ENCODE assay signal across 9 mouse cellular contexts in genomic region chrX:120291696-120292095, GRCm38 (mm10). TPM values are rescaled to one million over a fixed set of nuclear protein-coding genes. Genes with fewer than 3 reads are reported as not detected.
DNase-seq lines count a peak whose midpoint lies in the region; ATAC-seq and TF ChIP-seq lines count a peak whose summit lies in the region.
"Had no signal": no experiment of that assay in that cellular context is flagged by ENCODE, and none has a peak within 500 bp of the region (broad histone marks: within the 10 kb centered on the region; RNA-seq: fewer than 3 reads in every experiment).

No protein-coding gene starts in this region.

- H3K4me3 ChIP-seq in lung, postnatal 0 days (ENCODE audit: low read depth, low read length) = no peak overlapping the region
- H3K4me3 ChIP-seq in forebrain, embryonic 11.5 days (ENCODE audit: low read depth, low read length) = peak overlapping the region; percentile 35
- H3K4me3 ChIP-seq in liver, embryonic 11.5 days (ENCODE audit: low read depth, low read length) = no peak overlapping the region

- no peaks in the 10 kb centered on the region for H3K4me1 ChIP-seq in lung, postnatal 0 days (ENCODE audit: insufficient read depth, low read depth, low read length)
- no peaks in the 10 kb centered on the region for H3K4me1 ChIP-seq in forebrain, embryonic 11.5 days (replicated peaks; ENCODE audit: control insufficient read depth, insufficient read depth, low read length)
- no peaks in the 10 kb centered on the region for H3K4me1 ChIP-seq in liver, embryonic 11.5 days (replicated peaks; ENCODE audit: control insufficient read depth, insufficient read depth, low read length)

- no peak overlapping the region for H3K27ac ChIP-seq in lung, postnatal 0 days (ENCODE audit: low read length)
- no peak overlapping the region for H3K27ac ChIP-seq in forebrain, embryonic 11.5 days (ENCODE audit: low read depth, low read length)
- no peak overlapping the region for H3K27ac ChIP-seq in liver, embryonic 11.5 days (ENCODE audit: low read depth, low read length)

- no peaks in the 10 kb centered on the region for H3K27me3 ChIP-seq in lung, postnatal 0 days (replicated peaks; ENCODE audit: insufficient read depth, low read length)
- no peaks in the 10 kb centered on the region for H3K27me3 ChIP-seq in forebrain, embryonic 11.5 days (ENCODE audit: control insufficient read depth, insufficient read depth, low read length)
- peaks cover 36% of the 10 kb centered on the region for H3K27me3 ChIP-seq in liver, embryonic 11.5 days (replicated peaks; ENCODE audit: control insufficient read depth, insufficient read depth, low read length)

- TF ChIP-seq EP300 in lung, postnatal 0 days (IDR thresholded peaks at IDR 0.05) = no peak

- WGBS in lung, postnatal 0 days = 9% methylated on average over 13 of the region's 13 CpGs
- WGBS in forebrain, embryonic 11.5 days = 10% methylated on average over 13 of the region's 13 CpGs
- WGBS in liver, embryonic 11.5 days = 11% methylated on average over 13 of the region's 13 CpGs

- no peaks in the 10 kb centered on the region for H3K9me3 ChIP-seq in lung, postnatal 0 days (ENCODE audit: low read length)
- H3K9me3 ChIP-seq in forebrain, embryonic 11.5 days (ENCODE audit: control insufficient read depth, low read length) = no peaks in the 10 kb centered on the region
- no peaks in the 10 kb centered on the region for H3K9me3 ChIP-seq in liver, embryonic 11.5 days (ENCODE audit: control insufficient read depth, low read length)

- H3K36me3 ChIP-seq in lung, postnatal 0 days (ENCODE audit: insufficient read depth, low read length) = no peaks in the 10 kb centered on the region
- no peaks in the 10 kb centered on the region for H3K36me3 ChIP-seq in forebrain, embryonic 11.5 days (ENCODE audit: control insufficient read depth, insufficient read depth, low read length)
- H3K36me3 ChIP-seq in liver, embryonic 11.5 days (ENCODE audit: control insufficient read depth, insufficient read depth, low read length) = no peaks in the 10 kb centered on the region

- H3K9ac ChIP-seq in lung, postnatal 0 days (replicated peaks; ENCODE audit: low read depth) = no peak overlapping the region
- H3K9ac ChIP-seq in forebrain, embryonic 11.5 days (ENCODE audit: low read length) = no peak overlapping the region
- no peak overlapping the region for H3K9ac ChIP-seq in liver, embryonic 11.5 days (ENCODE audit: low read depth, low read length)

- intact Hi-C loops in left cerebral cortex, postnatal 25 days (cut with DNase I) = loop anchor here (5.0 kb wide), 1 partner anchor 1871 kb away; no protein-coding TSS in a partner anchor

- peak overlapping the region; percentile 51; the same call in 1 of the 2 replicates for H3K4me2 ChIP-seq in lung, postnatal 0 days (replicated peaks; ENCODE audit: low read depth, low read length)
- H3K4me2 ChIP-seq in forebrain, embryonic 11.5 days (ENCODE audit: low read depth, low read length, severe bottlenecking) = peak overlapping the region; percentile 70
- H3K4me2 ChIP-seq in liver, embryonic 11.5 days = no peak overlapping the region

- ATAC-seq in lung, postnatal 0 days = no peak
- ATAC-seq in forebrain, embryonic 11.5 days (replicated peaks; ENCODE audit: low FRiP score) = no peak
- ATAC-seq in liver, embryonic 11.5 days (replicated peaks; ENCODE audit: low FRiP score) = no peak
- ATAC-seq in inflammation-experienced regulatory T-cells, adult 6 months = no peak

- TF ChIP-seq CTCF in lung, postnatal 0 days (IDR thresholded peaks at IDR 0.05) = no peak

- DNase-seq in lung, postnatal 0 days (ENCODE audit: low spot score) = no peak
- DNase-seq in lung, postnatal 25 days (ENCODE audit: low spot score) = no peak
- peak; percentile 65 for DNase-seq in forebrain, embryonic 11.5 days (ENCODE audit: low spot score)
- peak; percentile 32 to 45 for DNase-seq in left cerebral cortex, postnatal 25 days (ENCODE audit: low spot score in 2 of 2)
- DNase-seq in retina, postnatal 1 day = peak; percentile 58
- no peak for DNase-seq in liver, embryonic 11.5 days (ENCODE audit: low spot score)
- no peak for DNase-seq in thymus, postnatal 10 days (ENCODE audit: low spot score in 2 of 2)

RNA-seq across cellular contexts. Expression of gene Pcdh11x, which starts 1.6 kb away (rescaled TPM):
- 0.30 and 0.37 TPM in 2 replicates for polyA plus RNA-seq in lung, postnatal 0 days (2015; fragmentation: Nextera tagmentation; extraction: Ambion mirVana)
- 3.8 and 5.7 TPM in 2 replicates for polyA plus RNA-seq in forebrain, embryonic 11.5 days (2014; fragmentation: Nextera tagmentation; extraction: Ambion mirVana)
- 10 to 100 TPM; 21.5 to 26.6 TPM for total RNA-seq in left cerebral cortex, postnatal 25 days (2021)
- polyA plus RNA-seq in liver, embryonic 11.5 days (2014; fragmentation: Nextera tagmentation; extraction: Ambion mirVana) = 1.6 and 1.8 TPM in 2 replicates
- polyA plus RNA-seq in inflammation-experienced regulatory T-cells, adult 6 months (2017; shearing (Covaris generic)) = not detected

RNA-seq across cellular contexts. Expression of gene H2afb3, which starts 21.2 kb away (rescaled TPM):
- not detected in 2 replicates for polyA plus RNA-seq in lung, postnatal 0 days (2015; fragmentation: Nextera tagmentation; extraction: Ambion mirVana)
- not detected in 2 replicates for polyA plus RNA-seq in forebrain, embryonic 11.5 days (2014; fragmentation: Nextera tagmentation; extraction: Ambion mirVana)
- not detected for total RNA-seq in left cerebral cortex, postnatal 25 days (2021)
- polyA plus RNA-seq in liver, embryonic 11.5 days (2014; fragmentation: Nextera tagmentation; extraction: Ambion mirVana) = not detected in 2 replicates
- not detected for polyA plus RNA-seq in inflammation-experienced regulatory T-cells, adult 6 months (2017; shearing (Covaris generic))
- total RNA-seq: layer of hippocampus, adult 18-20 months had no signal

Comparison
In these comparisons a context has a peak if more than half of its experiments do, and no peak if none do; other contexts are left out.
1. DNase-seq: peak in forebrain, embryonic 11.5 days (single experiment), left cerebral cortex, postnatal 25 days (2 of 2) and retina, postnatal 1 day (single experiment); none in lung, postnatal 0 days (single experiment), lung, postnatal 25 days (single experiment), liver, embryonic 11.5 days (single experiment) and thymus, postnatal 10 days (0 of 2).